Mouse (Mus musculus) liver, embryonic 12.5 days (tissue): ENCODE data around the gene Cd82. TPM values are rescaled to one million over a fixed set of nuclear protein-coding genes. Genes with fewer than 3 reads are reported as not detected.

Source experiments
- ATAC-seq: fragments of 200-750 bp; cut with Nextera tagmentation; 2 replicates; pipeline ENCODE4 v1.8.0; 2017; ENCODE audit warnings: moderate number of reproducible peaks, mild to moderate bottlenecking, moderate library complexity
- H3K27ac ChIP-seq: fragments of 300-500 bp; sonication (generic); 2 replicates; pipeline ENCODE4 v1.5.1; 2016; ENCODE audit warnings: mild to moderate bottlenecking
- H3K27me3 ChIP-seq: fragments of 300-500 bp; sonication (generic); replicated peaks from 2 replicates; pipeline ENCODE4 v1.6.1; 2016; ENCODE audit warnings: mild to moderate bottlenecking, moderate library complexity
- H3K36me3 ChIP-seq: fragments of 300-500 bp; sonication (generic); 2 replicates; pipeline ENCODE4 v1.6.1; 2016; ENCODE audit warnings: mild to moderate bottlenecking, moderate library complexity
- H3K4me1 ChIP-seq: fragments of 300-500 bp; sonication (generic); 2 replicates; pipeline ENCODE4 v1.6.1; 2016
- H3K4me2 ChIP-seq: fragments of 300-500 bp; sonication (generic); 2 replicates; pipeline ENCODE4 v1.6.1; 2016; ENCODE audit warnings: mild to moderate bottlenecking, moderate library complexity
- H3K4me3 ChIP-seq: fragments of 300-500 bp; sonication (generic); 2 replicates; pipeline ENCODE4 v1.5.1; 2016; ENCODE audit warnings: mild to moderate bottlenecking, moderate library complexity
- H3K9ac ChIP-seq: fragments of 300-500 bp; sonication (generic); 2 replicates; pipeline ENCODE4 v1.6.1; 2016; ENCODE audit warnings: mild to moderate bottlenecking, moderate library complexity
- H3K9me3 ChIP-seq: fragments of 300-500 bp; sonication (generic); replicated peaks from 2 replicates; pipeline ENCODE4 v1.6.1; 2016; ENCODE audit warnings: mild to moderate bottlenecking, moderate library complexity
- WGBS: fragments of 180-500 bp; shearing (Covaris S2); methylation state at CpG from one replicate; pipeline ENCODE4 v1.1.7; 2016; ENCODE audit not compliant: insufficient replicate concordance; 5-methylcytosine and 5-hydroxymethylcytosine counted together
- polyA plus RNA-seq: library from polyadenylated mRNA; unstranded; fragments of >200 nt; fragmentation: Nextera tagmentation; extraction: Ambion mirVana; gene quantifications from 2 replicates; pipeline ENCODE4 v1.2.1, GENCODE M21; 2016

The Cd82 gene
- polyA plus RNA-seq, 1 experiment from 2014 or later = 46.2 TPM

DNA sequence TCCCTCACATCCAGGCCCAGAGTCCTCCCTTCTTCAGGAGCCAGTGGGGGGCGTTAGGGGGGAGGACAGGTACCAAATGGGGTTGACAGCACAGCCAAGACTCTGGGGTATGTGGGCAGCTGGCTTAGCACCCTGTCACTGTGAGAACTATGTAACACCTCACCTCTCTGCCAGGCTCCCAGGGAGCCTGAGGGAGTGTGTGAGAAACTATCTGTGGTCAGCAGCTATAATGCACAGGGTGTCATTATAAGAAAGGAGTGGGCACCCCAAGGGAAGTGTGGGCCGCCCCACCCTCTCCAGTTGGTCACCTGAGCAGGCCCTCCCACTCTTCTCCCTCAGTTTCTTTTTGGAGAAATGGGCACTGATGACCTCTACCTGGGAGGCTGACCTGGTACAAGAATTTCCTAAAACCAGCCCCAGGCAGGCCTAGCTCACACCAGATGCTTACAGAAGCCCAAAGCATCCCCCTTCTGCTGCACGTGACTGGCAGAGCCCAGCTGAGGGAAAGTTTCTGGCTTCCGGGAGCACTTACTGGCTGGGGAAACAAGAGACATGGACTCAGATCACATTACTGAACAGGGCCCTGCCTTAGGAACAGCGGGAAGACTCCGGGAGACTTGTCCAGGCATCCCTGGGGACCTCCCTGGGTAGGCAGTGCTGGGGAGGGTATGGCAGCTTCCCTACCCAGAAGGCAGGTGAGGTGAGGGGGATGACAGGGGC lies 11.6 kb downstream of the Cd82 start:
- H3K4me3 ChIP-seq = no peak overlapping the region
- H3K9me3 ChIP-seq = no peaks in the 10 kb centered on the region
- H3K36me3 ChIP-seq = no peaks in the 10 kb centered on the region; the same call in 1 of the 2 replicates
- WGBS = 74% methylated on average over 6 of the region's 6 CpGs
- H3K27me3 ChIP-seq = no peaks in the 10 kb centered on the region
- H3K9ac ChIP-seq = peak overlapping the region; percentile 14
- no peak for ATAC-seq
- peaks cover 99% of the 10 kb centered on the region for H3K4me1 ChIP-seq
- peak overlapping the region; percentile 57 for H3K27ac ChIP-seq
- no peak overlapping the region for H3K4me2 ChIP-seq

DNA sequence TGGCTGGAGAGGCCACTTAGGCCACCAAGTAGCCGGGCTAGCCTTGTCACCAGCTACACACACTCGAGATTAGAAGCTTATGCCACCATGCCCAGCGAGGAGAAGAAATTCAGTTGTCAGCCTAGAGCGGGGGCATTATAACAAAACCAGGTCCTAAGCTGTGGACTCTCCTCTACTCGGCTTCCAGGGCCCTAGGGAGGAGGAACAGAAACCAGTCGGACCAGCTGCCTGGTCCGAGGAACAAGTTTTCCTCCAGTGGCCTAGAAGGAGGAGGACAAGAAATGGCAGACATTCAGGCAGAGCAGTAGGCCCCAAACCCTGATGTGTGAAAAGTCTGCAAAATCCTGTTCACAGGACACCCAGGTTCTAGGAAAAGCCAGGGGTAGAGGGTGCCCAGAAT lies 12.2 kb downstream of the Cd82 start:
- no peak for ATAC-seq
- 75% methylated on average over 7 of the region's 7 CpGs for WGBS
- Histone ChIP-seq H3K36me3 (no peaks in the 10 kb centered on the region; the same call in 1 of the 2 replicates), H3K27me3 (no peaks in the 10 kb centered on the region), H3K4me1 (peaks cover 99% of the 10 kb centered on the region), H3K9me3 (no peaks in the 10 kb centered on the region), H3K9ac (peak overlapping the region; percentile 64), H3K27ac (peak overlapping the region; percentile 92), H3K4me3 (no peak overlapping the region), H3K4me2 (0 out of 2 replicates have a peak overlapping the region, but pooled peaks have one; percentile 5)

DNA sequence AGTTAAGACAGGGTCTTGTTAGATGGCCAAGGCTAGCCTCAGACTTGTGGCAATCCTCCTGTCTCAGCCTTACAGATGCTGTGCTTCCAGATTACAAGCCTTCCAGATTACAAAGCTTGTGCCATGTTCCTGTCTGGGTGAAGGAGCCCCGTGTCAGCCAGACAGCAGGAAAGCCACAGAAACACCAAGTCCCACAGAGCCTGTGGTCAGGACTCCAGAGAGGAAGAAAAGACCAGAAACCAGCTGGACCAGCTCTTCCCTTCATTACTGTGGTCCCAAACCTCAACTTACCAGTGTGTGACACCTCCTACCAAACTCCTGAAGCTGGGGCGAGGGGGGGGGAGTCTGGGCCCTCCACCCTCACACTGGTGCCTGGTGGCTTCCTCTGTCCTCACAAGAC lies 13.3 kb downstream of the Cd82 start:
- peaks cover 7% of the 10 kb centered on the region; the same call in 1 of the 2 replicates for H3K36me3 ChIP-seq
- peak overlapping the region; percentile 64; the same call in 1 of the 2 replicates for H3K9ac ChIP-seq
- no peaks in the 10 kb centered on the region for H3K9me3 ChIP-seq
- H3K4me1 ChIP-seq = peaks cover 99% of the 10 kb centered on the region
- no peaks in the 10 kb centered on the region; the same call in 1 of the 2 replicates for H3K27me3 ChIP-seq
- 41% methylated on average over 2 of the region's 2 CpGs for WGBS
- H3K4me3 ChIP-seq = no peak overlapping the region
- H3K27ac ChIP-seq = peak overlapping the region; percentile 92
- no peak overlapping the region for H3K4me2 ChIP-seq
- no peak for ATAC-seq

GRCm38 (mm10) chr2:93448774-93449173 lies 14.2 kb downstream of the Cd82 start:
- Histone ChIP-seq H3K9me3 (no peaks in the 10 kb centered on the region), H3K4me1 (peaks cover 99% of the 10 kb centered on the region), H3K9ac (peak overlapping the region; percentile 64), H3K36me3 (peaks cover 9% of the 10 kb centered on the region; the same call in 1 of the 2 replicates), H3K4me3 (no peak overlapping the region), H3K27me3 (no peaks in the 10 kb centered on the region; the same call in 1 of the 2 replicates), H3K4me2 (peak overlapping the region; percentile 61), H3K27ac (peak overlapping the region; percentile 92)
- ATAC-seq = no peak
- WGBS = 59% methylated on average over 5 of the region's 5 CpGs

GRCm38 (mm10) chr2:93447500-93448249 lies 15.3 kb downstream of the Cd82 start:
- 39% methylated on average over 6 of the region's 6 CpGs for WGBS
- no peaks in the 10 kb centered on the region; the same call in 1 of the 2 replicates for H3K27me3 ChIP-seq
- ATAC-seq = peak; percentile 94
- H3K27ac ChIP-seq = peak overlapping the region; percentile 92
- H3K9ac ChIP-seq = peak overlapping the region; percentile 64
- H3K4me2 ChIP-seq = peak overlapping the region; percentile 61
- peaks cover 14% of the 10 kb centered on the region; the same call in 1 of the 2 replicates for H3K36me3 ChIP-seq
- peak overlapping the region; percentile 8; the same call in 1 of the 2 replicates for H3K4me3 ChIP-seq
- peaks cover 98% of the 10 kb centered on the region for H3K4me1 ChIP-seq
- no peaks in the 10 kb centered on the region for H3K9me3 ChIP-seq

GRCm38 (mm10) chr2:93446606-93447353 lies 16.2 kb downstream of the Cd82 start:
- H3K4me3 ChIP-seq = no peak overlapping the region
- peaks cover 90% of the 10 kb centered on the region for H3K4me1 ChIP-seq
- no peak for ATAC-seq
- H3K27ac ChIP-seq = peak overlapping the region; percentile 92
- peak overlapping the region; percentile 61 for H3K4me2 ChIP-seq
- H3K36me3 ChIP-seq = peaks cover 17% of the 10 kb centered on the region; the same call in 1 of the 2 replicates
- H3K27me3 ChIP-seq = no peaks in the 10 kb centered on the region; the same call in 1 of the 2 replicates
- no peaks in the 10 kb centered on the region for H3K9me3 ChIP-seq
- 53% methylated on average over 13 of the region's 13 CpGs for WGBS
- peak overlapping the region; percentile 64 for H3K9ac ChIP-seq

- Histone ChIP-seq H3K9me3 (no peaks in the 10 kb centered on the region), H3K27me3 (no peaks in the 10 kb centered on the region; the same call in 1 of the 2 replicates), H3K27ac (peak overlapping the region; percentile 27; the same call in 1 of the 2 replicates), H3K36me3 (peaks cover 21% of the 10 kb centered on the region; the same call in 1 of the 2 replicates), H3K4me2 (no peak overlapping the region), H3K4me1 (peaks cover 74% of the 10 kb centered on the region), H3K9ac (no peak overlapping the region), H3K4me3 (no peak overlapping the region)
- WGBS = 70% methylated on average over 5 of the region's 5 CpGs
- no peak for ATAC-seq
Measured at GRCm38 (mm10) chr2:93445237-93445651, 17.7 kb downstream of the Cd82 start.

DNA sequence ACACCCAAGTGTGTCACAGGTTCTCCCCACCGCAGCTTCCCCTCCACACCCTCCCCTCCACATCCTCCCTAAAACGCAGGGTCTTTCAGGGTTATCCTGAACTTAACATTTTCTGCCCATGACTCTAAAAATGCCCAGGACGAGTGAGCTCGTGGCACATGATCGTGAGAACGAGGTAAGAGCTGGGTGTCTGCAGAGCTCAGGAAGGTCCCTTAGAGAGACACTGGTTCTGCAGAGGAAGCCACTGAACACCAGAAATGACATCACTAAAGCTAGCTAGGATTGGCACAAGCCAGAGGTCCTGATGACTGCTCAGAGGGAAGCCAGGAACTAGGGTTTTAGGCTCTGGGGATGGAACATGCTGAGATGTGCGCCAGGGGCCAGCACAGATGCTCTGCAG lies 18.7 kb downstream of the Cd82 start:
- H3K4me1 ChIP-seq = peaks cover 65% of the 10 kb centered on the region
- no peak overlapping the region for H3K4me2 ChIP-seq
- peaks cover 21% of the 10 kb centered on the region; the same call in 1 of the 2 replicates for H3K36me3 ChIP-seq
- H3K27me3 ChIP-seq = no peaks in the 10 kb centered on the region; the same call in 1 of the 2 replicates
- no peak for ATAC-seq
- H3K27ac ChIP-seq = no peak overlapping the region
- WGBS = 69% methylated on average over 7 of the region's 7 CpGs
- H3K4me3 ChIP-seq = no peak overlapping the region
- no peak overlapping the region for H3K9ac ChIP-seq
- no peaks in the 10 kb centered on the region for H3K9me3 ChIP-seq

DNA sequence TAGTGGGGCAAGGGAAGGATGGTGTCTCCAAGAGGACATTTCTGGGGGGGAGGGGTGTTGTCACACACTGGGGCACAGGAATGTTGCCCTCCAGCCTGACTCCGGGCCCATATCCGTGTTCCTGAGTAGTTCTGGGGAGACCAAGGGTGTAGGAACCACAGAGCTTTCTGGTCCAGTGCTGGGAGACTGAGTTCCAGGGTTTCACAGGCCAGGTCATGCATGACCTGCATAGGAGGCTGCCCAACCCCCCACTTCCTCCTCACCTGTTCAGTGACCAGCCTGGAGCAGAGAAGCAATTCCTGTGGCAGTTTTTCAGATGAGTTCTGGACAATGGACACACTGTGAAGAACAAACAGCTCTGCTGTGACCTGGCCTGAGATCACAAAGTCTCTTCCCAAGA lies 19.8 kb downstream of the Cd82 start:
- no peak overlapping the region for H3K4me3 ChIP-seq
- no peak overlapping the region for H3K9ac ChIP-seq
- ATAC-seq = no peak
- no peaks in the 10 kb centered on the region for H3K9me3 ChIP-seq
- peaks cover 25% of the 10 kb centered on the region; the same call in 1 of the 2 replicates for H3K36me3 ChIP-seq
- no peak overlapping the region for H3K4me2 ChIP-seq
- 70% methylated on average over 2 of the region's 2 CpGs for WGBS
- peaks cover 58% of the 10 kb centered on the region for H3K4me1 ChIP-seq
- H3K27ac ChIP-seq = no peak overlapping the region
- no peaks in the 10 kb centered on the region; the same call in 1 of the 2 replicates for H3K27me3 ChIP-seq

DNA sequence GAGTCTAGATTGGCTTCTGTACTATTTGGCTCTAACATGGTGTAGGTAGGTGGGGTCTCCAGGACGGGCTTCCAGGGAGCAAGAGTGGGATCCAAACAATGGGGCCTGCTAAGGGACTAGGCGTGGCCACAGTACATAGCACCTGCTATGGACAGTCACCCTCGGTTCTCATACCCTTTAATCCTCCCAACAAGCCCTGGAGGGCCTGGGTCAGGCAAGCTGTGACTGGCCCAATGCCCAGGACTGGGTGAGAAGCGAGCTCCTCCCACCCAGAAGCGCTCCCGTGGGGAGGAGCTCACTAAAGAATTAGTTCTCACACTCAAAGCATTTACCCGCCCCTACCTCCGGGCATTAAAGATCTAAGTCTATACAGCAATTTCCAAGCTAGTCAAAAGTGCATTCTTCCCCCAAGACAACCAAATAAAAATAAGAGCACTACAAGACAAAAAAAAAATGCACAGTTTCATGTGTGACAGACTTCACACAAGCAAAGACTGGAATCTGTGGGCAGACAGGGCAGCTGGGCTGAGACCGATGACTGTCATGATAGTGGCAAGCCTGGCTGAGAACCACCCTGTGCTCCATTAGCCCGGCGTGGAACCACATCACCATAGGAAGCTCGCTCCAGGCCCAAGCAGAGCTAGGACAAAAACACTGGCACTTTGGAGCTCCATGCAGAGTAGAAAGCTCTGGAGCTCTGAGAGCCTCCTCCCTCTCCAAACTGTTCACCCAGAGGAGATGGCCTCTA lies 23.0 kb downstream of the Cd82 start:
- H3K4me2 ChIP-seq = no peak overlapping the region
- WGBS = 68% methylated on average over 12 of the region's 12 CpGs

DNA sequence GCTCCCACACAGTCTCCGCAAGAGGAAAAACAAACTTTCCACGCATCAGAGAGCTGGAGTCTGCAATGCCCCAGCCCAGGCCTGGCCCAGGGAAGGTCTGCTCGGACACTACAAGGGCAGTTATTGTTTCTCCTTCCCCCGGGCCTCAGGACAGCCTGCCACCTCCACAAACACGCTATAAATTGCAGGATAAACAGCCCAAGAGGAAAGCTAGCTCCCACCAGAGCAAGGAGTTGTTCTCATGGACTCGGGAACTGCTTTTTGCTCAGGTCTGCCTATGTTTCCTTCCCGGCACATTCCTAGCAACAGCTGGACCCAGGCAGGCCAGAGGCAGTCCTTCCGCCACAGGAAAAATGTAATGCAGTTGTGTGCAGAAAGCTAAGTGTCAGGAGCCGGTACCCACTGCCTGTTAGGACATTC lies 23.6 kb downstream of the Cd82 start:
- Histone ChIP-seq H3K4me3 (no peak overlapping the region), H3K27me3 (no peaks in the 10 kb centered on the region), H3K36me3 (peaks cover 46% of the 10 kb centered on the region), H3K9me3 (no peaks in the 10 kb centered on the region), H3K9ac (no peak overlapping the region), H3K4me1 (peaks cover 39% of the 10 kb centered on the region), H3K4me2 (no peak overlapping the region), H3K27ac (no peak overlapping the region)
- ATAC-seq = no peak
- WGBS = 65% methylated on average over 9 of the region's 9 CpGs

More for the DNA sequence above, 23.0 kb downstream of the Cd82 start:
- H3K9ac ChIP-seq = no peak overlapping the region
- H3K27me3 ChIP-seq = no peaks in the 10 kb centered on the region; the same call in 1 of the 2 replicates
- H3K27ac ChIP-seq = no peak overlapping the region; the same call in 1 of the 2 replicates
- H3K4me3 ChIP-seq = no peak overlapping the region
- no peak for ATAC-seq
- peaks cover 46% of the 10 kb centered on the region for H3K36me3 ChIP-seq
- peaks cover 44% of the 10 kb centered on the region for H3K4me1 ChIP-seq
- no peaks in the 10 kb centered on the region for H3K9me3 ChIP-seq
